Mouse (Mus musculus): ENCODE results near the gene Aimp2. TPM values are rescaled to one million over a fixed set of nuclear protein-coding genes. Genes with fewer than 3 reads are reported as not detected.

Aimp2 gene
- polyA plus RNA-seq (2012; rRNA removed) = 35.2 and 40.5 TPM in 2 replicates

GRCm38 (mm10) chr5:143909417-143910400 is at the start of gene Aimp2, which contains the start of gene Pms2:
TSS of gene Aimp2 (minus strand) at chr5:143909847.
TSS of gene Pms2 (plus strand) at chr5:143909964.
- peak within 1 kb of the TSS; percentile 92 for H3K4me3 ChIP-seq (ENCODE audit: control insufficient read depth, low read depth, low read length)
- H3K27me3 ChIP-seq (ENCODE audit: control insufficient read depth, insufficient read depth, low read length) = no peaks in the 10 kb centered on the region
- peak within 1 kb of the TSS; percentile 91 for H3K27ac ChIP-seq (ENCODE audit: control insufficient read depth, insufficient read depth, low read depth, low read length)
- H3K4me1 ChIP-seq (ENCODE audit: control insufficient read depth, insufficient read depth, low read length) = peaks cover 6% of the 10 kb centered on the region
- TF ChIP-seq CTCF (IDR thresholded peaks at IDR 0.05; ENCODE audit: control insufficient read depth, insufficient read depth, insufficient replicate concordance, low read depth, low read length) (peak; percentile 21; the same call in 1 of the 2 replicates), POLR2A (IDR thresholded peaks at IDR 0.05; ENCODE audit: control insufficient read depth, low read depth, low read length) (peak; percentile 69)
- H3K36me3 ChIP-seq (ENCODE audit: control insufficient read depth, insufficient read depth, low read length) = peaks cover 1% of the 10 kb centered on the region; the same call in 1 of the 2 replicates

- Histone ChIP-seq H3K4me1 (ENCODE audit: control insufficient read depth, insufficient read depth, low read length) (no peaks in the 10 kb centered on the region), H3K27me3 (ENCODE audit: control insufficient read depth, insufficient read depth, low read length) (no peaks in the 10 kb centered on the region), H3K4me3 (ENCODE audit: control insufficient read depth, low read depth, low read length) (no peak overlapping the region), H3K27ac (ENCODE audit: control insufficient read depth, insufficient read depth, low read depth, low read length) (no peak overlapping the region), H3K36me3 (ENCODE audit: control insufficient read depth, insufficient read depth, low read length) (peaks cover 2% of the 10 kb centered on the region)
- no peak for TF ChIP-seq POLR2A (IDR thresholded peaks at IDR 0.05; ENCODE audit: control insufficient read depth, low read depth, low read length)
- TF ChIP-seq CTCF (IDR thresholded peaks at IDR 0.05; ENCODE audit: control insufficient read depth, insufficient read depth, insufficient replicate concordance, low read depth, low read length) = no peak
Observed at GRCm38 (mm10) chr5:143957101-143957500, 47.5 kb upstream of the Aimp2 start.

- Histone ChIP-seq H3K4me3 (ENCODE audit: control insufficient read depth, low read depth, low read length) (no peak overlapping the region), H3K27me3 (ENCODE audit: control insufficient read depth, insufficient read depth, low read length) (no peaks in the 10 kb centered on the region), H3K27ac (ENCODE audit: control insufficient read depth, insufficient read depth, low read depth, low read length) (no peak overlapping the region), H3K4me1 (ENCODE audit: control insufficient read depth, insufficient read depth, low read length) (no peaks in the 10 kb centered on the region), H3K36me3 (ENCODE audit: control insufficient read depth, insufficient read depth, low read length) (no peaks in the 10 kb centered on the region)
- TF ChIP-seq POLR2A (IDR thresholded peaks at IDR 0.05; ENCODE audit: control insufficient read depth, low read depth, low read length) (no peak), CTCF (IDR thresholded peaks at IDR 0.05; ENCODE audit: control insufficient read depth, insufficient read depth, insufficient replicate concordance, low read depth, low read length) (no peak)
Observed at GRCm38 (mm10) chr5:143950016-143950415, 40.4 kb upstream of the Aimp2 start.

GRCm38 (mm10) chr5:143948361-143948760 is 38.7 kb upstream of the Aimp2 start:
- no peaks in the 10 kb centered on the region for H3K4me1 ChIP-seq (ENCODE audit: control insufficient read depth, insufficient read depth, low read length)
- TF ChIP-seq POLR2A (IDR thresholded peaks at IDR 0.05; ENCODE audit: control insufficient read depth, low read depth, low read length) (no peak), CTCF (IDR thresholded peaks at IDR 0.05; ENCODE audit: control insufficient read depth, insufficient read depth, insufficient replicate concordance, low read depth, low read length) (no peak)

DNA sequence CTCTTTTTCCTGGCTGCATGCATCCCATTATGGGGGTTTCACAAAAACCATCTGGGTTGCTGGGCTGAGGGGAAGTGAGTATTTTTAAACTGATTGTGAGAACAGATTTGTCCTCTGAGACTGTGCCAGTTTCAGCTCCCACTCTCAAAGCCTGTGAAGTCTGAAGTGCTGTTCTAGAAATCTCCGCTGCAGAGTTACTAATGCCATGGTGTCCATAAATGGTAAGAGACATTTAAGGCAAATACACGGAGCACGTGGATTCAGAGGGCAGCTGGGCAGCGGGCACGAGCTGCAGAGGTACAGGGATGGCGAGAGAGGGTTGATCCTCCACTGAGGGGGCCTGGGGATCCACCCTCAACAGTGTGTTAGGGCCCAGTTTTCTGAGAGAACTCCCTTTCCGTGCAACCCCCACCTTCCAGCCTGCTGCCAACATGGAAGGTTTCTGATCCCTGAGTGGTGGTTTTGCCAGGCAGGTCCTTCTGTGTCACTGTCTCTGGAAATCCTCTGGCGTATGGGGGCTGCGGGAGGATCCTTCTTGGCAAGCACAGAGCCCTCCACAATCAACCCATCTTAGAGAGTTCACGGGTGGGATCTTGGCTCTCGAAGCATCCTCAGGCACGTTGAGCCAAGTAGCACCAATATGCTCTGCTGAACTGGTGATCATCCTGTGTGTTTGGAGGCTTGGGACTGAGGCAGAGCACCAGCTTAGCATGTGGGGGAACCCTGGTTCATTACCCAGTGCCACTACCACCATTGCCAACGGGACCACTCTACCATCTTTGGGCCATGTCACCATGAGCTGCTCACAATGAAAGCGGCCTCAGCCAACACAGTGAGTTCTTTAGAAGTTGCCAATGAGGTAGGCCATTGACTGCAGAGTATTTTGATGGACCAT is 33.8 kb upstream of the Aimp2 start:
- no peak overlapping the region for H3K4me3 ChIP-seq (ENCODE audit: control insufficient read depth, low read depth, low read length)
- no peaks in the 10 kb centered on the region for H3K36me3 ChIP-seq (ENCODE audit: control insufficient read depth, insufficient read depth, low read length)
- H3K27me3 ChIP-seq (ENCODE audit: control insufficient read depth, insufficient read depth, low read length) = no peaks in the 10 kb centered on the region
- H3K4me1 ChIP-seq (ENCODE audit: control insufficient read depth, insufficient read depth, low read length) = no peaks in the 10 kb centered on the region
- H3K27ac ChIP-seq (ENCODE audit: control insufficient read depth, insufficient read depth, low read depth, low read length) = no peak overlapping the region
- TF ChIP-seq POLR2A (IDR thresholded peaks at IDR 0.05; ENCODE audit: control insufficient read depth, low read depth, low read length) (no peak), CTCF (IDR thresholded peaks at IDR 0.05; ENCODE audit: control insufficient read depth, insufficient read depth, insufficient replicate concordance, low read depth, low read length) (no peak)

More at GRCm38 (mm10) chr5:143948361-143948760, 38.7 kb upstream of the Aimp2 start:
- H3K27me3 ChIP-seq (ENCODE audit: control insufficient read depth, insufficient read depth, low read length) = no peaks in the 10 kb centered on the region
- H3K4me3 ChIP-seq (ENCODE audit: control insufficient read depth, low read depth, low read length) = no peak overlapping the region
- H3K36me3 ChIP-seq (ENCODE audit: control insufficient read depth, insufficient read depth, low read length) = no peaks in the 10 kb centered on the region
- no peak overlapping the region for H3K27ac ChIP-seq (ENCODE audit: control insufficient read depth, insufficient read depth, low read depth, low read length)

GRCm38 (mm10) chr5:143941588-143941987 is 31.9 kb upstream of the Aimp2 start:
- Histone ChIP-seq H3K27me3 (ENCODE audit: control insufficient read depth, insufficient read depth, low read length) (no peaks in the 10 kb centered on the region), H3K4me1 (ENCODE audit: control insufficient read depth, insufficient read depth, low read length) (no peaks in the 10 kb centered on the region), H3K27ac (ENCODE audit: control insufficient read depth, insufficient read depth, low read depth, low read length) (no peak overlapping the region), H3K36me3 (ENCODE audit: control insufficient read depth, insufficient read depth, low read length) (no peaks in the 10 kb centered on the region), H3K4me3 (ENCODE audit: control insufficient read depth, low read depth, low read length) (no peak overlapping the region)
- TF ChIP-seq POLR2A (IDR thresholded peaks at IDR 0.05; ENCODE audit: control insufficient read depth, low read depth, low read length) = no peak
- TF ChIP-seq CTCF (IDR thresholded peaks at IDR 0.05; ENCODE audit: control insufficient read depth, insufficient read depth, insufficient replicate concordance, low read depth, low read length) = no peak
